Mouse (Mus musculus) neural tube, embryonic 10.5 days (tissue): ENCODE measurements at regions not wholly inside any gene's neighbourhood (a gene's known extent, or its start where the extent isn't known, plus 50 kb on each side); places are given as distances from the start of the nearest gene placed in this dataset.

Source experiments
- DNase-seq: peaks from one replicate; pipeline ENCODE4 v3.0.0-alpha.2; 2017; ENCODE audit warnings: low spot score; ENCODE audit errors: extremely low spot score

GRCm38 (mm10) chr17:88337649-88338404 lies 102.7 kb upstream of the Foxn2 start:
- no peak for DNase-seq

- no peak for DNase-seq
These were observed 99.4 kb upstream of the Foxn2 start for GRCm38 (mm10) chr17:88341141-88341540.

- no peak for DNase-seq
These were observed 98.9 kb upstream of the Foxn2 start for GRCm38 (mm10) chr17:88341599-88341998.

- no peak for DNase-seq
These were observed 97.3 kb upstream of the Foxn2 start for GRCm38 (mm10) chr17:88343091-88343783.

GRCm38 (mm10) chr17:88345433-88345832 lies 95.1 kb upstream of the Foxn2 start:
- no peak for DNase-seq

- DNase-seq: no peak
These were observed 93.6 kb upstream of the Foxn2 start for GRCm38 (mm10) chr17:88346896-88347295.

GRCm38 (mm10) chr17:88349825-88350460 lies 90.6 kb upstream of the Foxn2 start:
- no peak for DNase-seq

GRCm38 (mm10) chr17:88350986-88351385 lies 89.5 kb upstream of the Foxn2 start:
- no peak for DNase-seq

GRCm38 (mm10) chr17:88352960-88353359 lies 87.6 kb upstream of the Foxn2 start:
- no peak for DNase-seq

- DNase-seq: no peak
These were observed 79.3 kb upstream of the Foxn2 start for GRCm38 (mm10) chr17:88361161-88361560.

GRCm38 (mm10) chr17:88362404-88362803 lies 78.1 kb upstream of the Foxn2 start:
- DNase-seq: no peak

- DNase-seq: no peak
These were observed 72.6 kb upstream of the Foxn2 start for GRCm38 (mm10) chr17:88367876-88368275.

GRCm38 (mm10) chr17:88369971-88370370 lies 70.5 kb upstream of the Foxn2 start:
- no peak for DNase-seq

- DNase-seq: no peak
These were observed 69.8 kb upstream of the Foxn2 start for GRCm38 (mm10) chr17:88370676-88371075.

GRCm38 (mm10) chr17:88378505-88378904 lies 62.0 kb upstream of the Foxn2 start:
- DNase-seq: no peak

GRCm38 (mm10) chr17:88379389-88379788 lies 61.1 kb upstream of the Foxn2 start:
- no peak for DNase-seq

- DNase-seq: no peak
These were observed 59.4 kb upstream of the Foxn2 start for GRCm38 (mm10) chr17:88381106-88381505.

- no peak for DNase-seq
These were observed 57.1 kb upstream of the Foxn2 start for GRCm38 (mm10) chr17:88383447-88383846.

GRCm38 (mm10) chr17:88388441-88388951 lies 52.0 kb upstream of the Foxn2 start:
- peak; percentile 19 for DNase-seq

- no peak for DNase-seq
These were observed 50.6 kb upstream of the Foxn2 start for GRCm38 (mm10) chr17:88389668-88390461.
